ENCODE assay signal across 17 mouse cellular contexts in genomic region chr4:56090796-56091195, GRCm38 (mm10).
DNase-seq lines count a peak whose midpoint lies in the region; ATAC-seq lines count a peak whose summit lies in the region.
"Had no signal": no experiment of that assay in that cellular context is flagged by ENCODE, and none has a peak within 500 bp of the region (broad histone marks: within the 10 kb centered on the region; RNA-seq: fewer than 3 reads in every experiment).

No protein-coding gene starts in this region.

- no peaks in the 10 kb centered on the region for H3K27me3 ChIP-seq in heart, embryonic 12.5 days (replicated peaks)
- H3K27me3 ChIP-seq in kidney, embryonic 14.5 days (ENCODE audit: control insufficient read depth, insufficient read depth, low read length), result no peaks in the 10 kb centered on the region
- H3K27me3 ChIP-seq: CH12.LX; liver, embryonic 13.5 days; midbrain, embryonic 13.5 days; neural tube, embryonic 12.5 days had no signal

- peaks cover 10% of the 10 kb centered on the region; the same call in 1 of the 2 replicates for H3K4me1 ChIP-seq in heart, embryonic 12.5 days (replicated peaks)
- no peaks in the 10 kb centered on the region for H3K4me1 ChIP-seq in kidney, embryonic 14.5 days (ENCODE audit: control insufficient read depth, insufficient read depth, low read length)
- H3K4me1 ChIP-seq: liver, embryonic 13.5 days had no signal

- peak; percentile 12 to 31 for DNase-seq in heart, postnatal 10 days
- peak; percentile 47 for DNase-seq in adrenal gland, postnatal 10 days
- DNase-seq in brain, adult 2 months (ENCODE audit: low read depth, low spot score), result peak; percentile 75
- DNase-seq in cerebellum, postnatal 14 days, result peak; percentile 65 to 83
- DNase-seq: kidney, adult 18-20 months; liver, embryonic 13.5 days; lung, postnatal 10 days; thymus, adult 2 months had no signal

- ATAC-seq in heart, embryonic 12.5 days (ENCODE audit: insufficient number of reproducible peaks, low FRiP score), result no peak
- ATAC-seq in kidney, embryonic 14.5 days (ENCODE audit: low FRiP score, low TSS enrichment), result no peak
- ATAC-seq in activated CD4-positive, CD25-positive, alpha-beta regulatory T cell, adult 4 months, result no peak
- no peak for ATAC-seq in megakaryocyte-erythroid progenitor cell, adult 5-6 weeks (replicated peaks; ENCODE audit: low FRiP score, low TSS enrichment, poor library complexity, severe bottlenecking)
- ATAC-seq: midbrain, embryonic 13.5 days had no signal

- intact Hi-C loops in heart, postnatal 10 days (cut with DNase I), result no loop called here

- 60% methylated on average over 1 of the region's 1 CpGs for WGBS in heart, embryonic 12.5 days
- 73% methylated on average over 1 of the region's 1 CpGs for WGBS in kidney, embryonic 14.5 days

- H3K9ac ChIP-seq in heart, embryonic 12.5 days, result no peak overlapping the region
- H3K9ac ChIP-seq in kidney, embryonic 14.5 days (ENCODE audit: low read depth, low read length), result no peak overlapping the region
- H3K9ac ChIP-seq: liver, embryonic 13.5 days; midbrain, embryonic 13.5 days; neural tube, embryonic 12.5 days had no signal

- no peaks in the 10 kb centered on the region for H3K9me3 ChIP-seq in heart, embryonic 12.5 days (replicated peaks)
- no peaks in the 10 kb centered on the region for H3K9me3 ChIP-seq in kidney, embryonic 14.5 days (ENCODE audit: control insufficient read depth, low read length)
- H3K9me3 ChIP-seq: liver, embryonic 13.5 days; midbrain, embryonic 13.5 days; neural tube, embryonic 12.5 days had no signal

- H3K36me3 ChIP-seq in heart, embryonic 12.5 days, result no peaks in the 10 kb centered on the region
- no peaks in the 10 kb centered on the region for H3K36me3 ChIP-seq in kidney, embryonic 14.5 days (ENCODE audit: control insufficient read depth, insufficient read depth, low read length)
- H3K36me3 ChIP-seq: liver, embryonic 13.5 days; midbrain, embryonic 13.5 days; neural tube, embryonic 12.5 days had no signal

- no peak overlapping the region for H3K27ac ChIP-seq in heart, embryonic 12.5 days (ENCODE audit: poor library complexity, severe bottlenecking)
- H3K27ac ChIP-seq in kidney, embryonic 14.5 days (ENCODE audit: low read depth, low read length), result no peak overlapping the region
- H3K27ac ChIP-seq: layer of hippocampus, adult 2 months; liver, embryonic 13.5 days; midbrain, embryonic 13.5 days; neural tube, embryonic 12.5 days had no signal

- no peak overlapping the region for H3K4me2 ChIP-seq in heart, embryonic 12.5 days
- no peak overlapping the region for H3K4me2 ChIP-seq in kidney, embryonic 14.5 days (replicated peaks; ENCODE audit: low read depth, low read length)
- H3K4me2 ChIP-seq: liver, embryonic 13.5 days; midbrain, embryonic 13.5 days; neural tube, embryonic 12.5 days had no signal

- H3K4me3 ChIP-seq in heart, embryonic 12.5 days, result no peak overlapping the region
- no peak overlapping the region for H3K4me3 ChIP-seq in kidney, embryonic 14.5 days (ENCODE audit: low read length)
- H3K4me3 ChIP-seq: erythroblast, embryonic 14.5 days; layer of hippocampus, adult 2 months; liver, embryonic 13.5 days; midbrain, embryonic 13.5 days; neural tube, embryonic 12.5 days had no signal

Comparison
In these comparisons a context has a peak if more than half of its experiments do, and no peak if none do; other contexts are left out.
1. DNase-seq: peak in every context shown above with its lines; median percentile 75 in brain, adult 2 months; 74 in cerebellum, postnatal 14 days; 47 in adrenal gland, postnatal 10 days; 22 in heart, postnatal 10 days.